ENCODE assay signal across 37 mouse cellular contexts in the genomic region with DNA sequence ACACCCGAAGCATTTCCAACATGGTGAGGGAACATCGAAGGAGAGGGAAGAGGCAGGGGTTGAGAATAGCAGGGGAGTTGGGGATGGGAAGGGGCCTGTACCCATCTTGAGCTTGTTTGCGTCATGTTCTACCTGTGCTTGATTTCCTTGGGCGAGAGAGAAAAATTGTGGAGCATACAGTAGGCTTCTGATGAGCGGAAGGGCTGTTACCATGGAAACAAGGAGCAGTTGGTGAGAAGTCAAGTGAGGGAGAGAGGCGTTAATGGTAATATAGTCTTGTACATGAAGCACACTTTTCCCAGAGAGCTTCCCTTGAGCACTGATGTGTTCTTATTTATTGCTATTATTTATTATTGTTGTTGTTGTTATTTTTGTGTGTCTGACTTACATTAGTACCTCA. TPM values are rescaled to one million over a fixed set of nuclear protein-coding genes. Genes with fewer than 3 reads are reported as not detected.
DNase-seq lines count a peak whose midpoint lies in the region; ATAC-seq and TF ChIP-seq lines count a peak whose summit lies in the region.
"Had no signal": no experiment of that assay in that cellular context is flagged by ENCODE, and none has a peak within 500 bp of the region (broad histone marks: within the 10 kb centered on the region; RNA-seq: fewer than 3 reads in every experiment).

No protein-coding gene starts in this region.

- peaks cover 83% of the 10 kb centered on the region for H3K36me3 ChIP-seq in forebrain, embryonic 13.5 days (ENCODE audit: poor library complexity, severe bottlenecking)
- peaks cover 88% of the 10 kb centered on the region for H3K36me3 ChIP-seq in forebrain, embryonic 10.5 days (replicated peaks)
- no peaks in the 10 kb centered on the region for H3K36me3 ChIP-seq in testis, adult 2 months (ENCODE audit: control insufficient read depth, insufficient read depth, low read length)
- H3K36me3 ChIP-seq: liver, embryonic 15.5 days had no signal

- no peak for TF ChIP-seq POLR2A in testis, adult 2 months (IDR thresholded peaks at IDR 0.05; ENCODE audit: control insufficient read depth, low read depth, low read length)

- no peak overlapping the region for H3K4me2 ChIP-seq in forebrain, embryonic 13.5 days
- H3K4me2 ChIP-seq: embryonic facial prominence, embryonic 13.5 days; heart, embryonic 15.5 days; limb, embryonic 12.5 days; liver, embryonic 15.5 days; lung, embryonic 14.5 days; neural tube, embryonic 15.5 days had no signal

- peaks cover 25% of the 10 kb centered on the region for H3K4me1 ChIP-seq in forebrain, embryonic 13.5 days
- H3K4me1 ChIP-seq in forebrain, embryonic 10.5 days: peaks cover 17% of the 10 kb centered on the region
- H3K4me1 ChIP-seq in testis, adult 2 months (ENCODE audit: control insufficient read depth, insufficient read depth, low read length): peaks cover 2% of the 10 kb centered on the region; the same call in 1 of the 2 replicates
- H3K4me1 ChIP-seq: heart, embryonic 10.5 days; heart, embryonic 15.5 days; limb, embryonic 12.5 days; liver, embryonic 15.5 days had no signal

- 86% methylated on average over 6 of the region's 6 CpGs for WGBS in forebrain, embryonic 13.5 days
- WGBS in forebrain, embryonic 10.5 days: 91% methylated on average over 6 of the region's 6 CpGs

- peak; percentile 54; the same call in 1 of the 2 replicates for ATAC-seq in forebrain, embryonic 13.5 days
- no peak for ATAC-seq in CD4-positive, CD25-positive, alpha-beta regulatory T cell, adult 4 months
- ATAC-seq: intestine, embryonic 16.5 days had no signal

- H3K27me3 ChIP-seq in forebrain, embryonic 13.5 days: no peaks in the 10 kb centered on the region
- H3K27me3 ChIP-seq in forebrain, embryonic 10.5 days (ENCODE audit: poor library complexity, severe bottlenecking): no peaks in the 10 kb centered on the region
- no peaks in the 10 kb centered on the region for H3K27me3 ChIP-seq in testis, adult 2 months (ENCODE audit: control insufficient read depth, insufficient read depth, low read length)
- H3K27me3 ChIP-seq: embryonic facial prominence, embryonic 13.5 days; heart, embryonic 15.5 days; limb, embryonic 12.5 days; neural tube, embryonic 15.5 days had no signal

- H3K27ac ChIP-seq in forebrain, embryonic 13.5 days: no peak overlapping the region
- H3K27ac ChIP-seq in forebrain, embryonic 10.5 days: no peak overlapping the region
- no peak overlapping the region for H3K27ac ChIP-seq in testis, adult 2 months (ENCODE audit: control insufficient read depth, insufficient read depth, low read depth, low read length)
- H3K27ac ChIP-seq: embryonic facial prominence, embryonic 13.5 days; heart, embryonic 10.5 days; heart, embryonic 15.5 days; kidney, postnatal 0 days; left cerebral cortex, adult 2 months; limb, embryonic 12.5 days; liver, embryonic 15.5 days; neural tube, embryonic 15.5 days; stomach, postnatal 0 days had no signal

- no peak for DNase-seq in forebrain, embryonic 10.5 days (ENCODE audit: extremely low spot score, low spot score)
- peak; percentile 47 for DNase-seq in layer of hippocampus, adult 9-11 months
- no peak for DNase-seq in layer of hippocampus, postnatal 14 days (ENCODE audit: low spot score in 2 of 2)
- DNase-seq in testis, postnatal 14 days (ENCODE audit: low spot score): no peak
- DNase-seq: adrenal gland, postnatal 10 days; cerebellum, adult 18-20 months; cerebellum, postnatal 10 days; gastrocnemius, postnatal 25 days; heart, adult 11 months; kidney, adult 8-10 months; kidney, postnatal 4 days; lung, embryonic 14.5 days; lung, postnatal 14 days; right cerebral cortex, postnatal 4 days had no signal

- no peak overlapping the region for H3K9ac ChIP-seq in forebrain, embryonic 13.5 days
- H3K9ac ChIP-seq: embryonic facial prominence, embryonic 13.5 days; heart, embryonic 15.5 days; limb, embryonic 12.5 days; liver, embryonic 15.5 days; lung, embryonic 14.5 days; neural tube, embryonic 15.5 days had no signal

- TF ChIP-seq CTCF in testis, adult 2 months (IDR thresholded peaks at IDR 0.05; ENCODE audit: control insufficient read depth, insufficient read depth, insufficient replicate concordance, low read depth, low read length): no peak

- no peaks in the 10 kb centered on the region for H3K9me3 ChIP-seq in forebrain, embryonic 13.5 days (replicated peaks)
- H3K9me3 ChIP-seq in forebrain, embryonic 10.5 days: no peaks in the 10 kb centered on the region
- H3K9me3 ChIP-seq: embryonic facial prominence, embryonic 13.5 days; G1E; heart, embryonic 10.5 days; heart, embryonic 15.5 days; limb, embryonic 12.5 days; liver, embryonic 15.5 days; neural tube, embryonic 15.5 days had no signal

- no peak overlapping the region for H3K4me3 ChIP-seq in forebrain, embryonic 13.5 days
- no peak overlapping the region for H3K4me3 ChIP-seq in forebrain, embryonic 10.5 days
- peak overlapping the region; percentile 80 for H3K4me3 ChIP-seq in testis, adult 2 months (ENCODE audit: control insufficient read depth, low read depth, low read length)
- H3K4me3 ChIP-seq: embryonic facial prominence, embryonic 13.5 days; heart, embryonic 10.5 days; heart, embryonic 15.5 days; left cerebral cortex, adult 2 months; limb, embryonic 12.5 days; liver, embryonic 15.5 days; neural tube, embryonic 15.5 days had no signal

RNA-seq across cellular contexts. Expression of a gene that starts 11.2 kb away (rescaled TPM):
- polyA plus RNA-seq in forebrain, embryonic 13.5 days (2015; fragmentation: Nextera tagmentation; extraction: Ambion mirVana): 30.1 and 35.2 TPM in 2 replicates
- polyA plus RNA-seq in forebrain, embryonic 10.5 days (2016; fragmentation: Nextera tagmentation; extraction: Ambion mirVana): 8.0 and 8.4 TPM in 2 replicates
- 100 to 1,000 TPM; 609 to 643 TPM for total RNA-seq in layer of hippocampus, postnatal 14 days (2021)
- polyA plus RNA-seq in testis, adult 2 months (2012; rRNA removed): 11.4 and 12.3 TPM in 2 replicates
- polyA plus RNA-seq in CD4-positive, CD25-positive, alpha-beta regulatory T cell, adult 4 months (2017; shearing (Covaris generic)): 1 to 10 TPM; 4.7 to 8.6 TPM

RNA-seq across cellular contexts. Expression of a gene that starts 31.3 kb away (rescaled TPM):
- polyA plus RNA-seq in forebrain, embryonic 13.5 days (2015; fragmentation: Nextera tagmentation; extraction: Ambion mirVana): 0.09 and 0.10 TPM in 2 replicates
- not detected in 2 replicates for polyA plus RNA-seq in forebrain, embryonic 10.5 days (2016; fragmentation: Nextera tagmentation; extraction: Ambion mirVana)
- total RNA-seq in layer of hippocampus, postnatal 14 days (2021): under 1 TPM in 1 of 2 experiments, not detected in 1; 0.12 TPM
- not detected in 2 replicates for polyA plus RNA-seq in testis, adult 2 months (2012; rRNA removed)
- polyA plus RNA-seq in CD4-positive, CD25-positive, alpha-beta regulatory T cell, adult 4 months (2017; shearing (Covaris generic)): under 1 TPM in 1 of 2 experiments, not detected in 1; 0.11 TPM
- total RNA-seq: adrenal gland, postnatal 10 days; common myeloid progenitor, adult 5-6 weeks; gastrocnemius, adult 18-20 months; gastrocnemius, postnatal 25 days; heart, postnatal 25 days; layer of hippocampus, postnatal 10 days; left cerebral cortex, postnatal 25 days; liver, adult 2 months had no signal
- polyA plus RNA-seq: C2C12; embryonic facial prominence, embryonic 13.5 days; G1E; heart, embryonic 10.5 days; heart, embryonic 15.5 days; hindbrain, embryonic 11.5 days; intestine, embryonic 16.5 days; kidney, postnatal 0 days; liver, adult 2 months; liver, embryonic 15.5 days; lung, embryonic 14.5 days; neural tube, embryonic 15.5 days; spleen, adult 2 months; stomach, postnatal 0 days had no signal

RNA-seq across cellular contexts. Expression of a gene that starts 33.8 kb away (rescaled TPM):
- polyA plus RNA-seq in forebrain, embryonic 13.5 days (2015; fragmentation: Nextera tagmentation; extraction: Ambion mirVana): 1.1 and 1.5 TPM in 2 replicates
- 0.16 and 0.30 TPM in 2 replicates for polyA plus RNA-seq in forebrain, embryonic 10.5 days (2016; fragmentation: Nextera tagmentation; extraction: Ambion mirVana)
- total RNA-seq in layer of hippocampus, postnatal 14 days (2021): 10 to 100 TPM; 56.9 to 66.4 TPM
- polyA plus RNA-seq in testis, adult 2 months (2012; rRNA removed): 0.05 TPM in 1 of 2 replicates, not detected in the other
- not detected for polyA plus RNA-seq in CD4-positive, CD25-positive, alpha-beta regulatory T cell, adult 4 months (2017; shearing (Covaris generic))
- total RNA-seq: adrenal gland, postnatal 10 days; common myeloid progenitor, adult 5-6 weeks; gastrocnemius, adult 18-20 months; gastrocnemius, postnatal 25 days; heart, postnatal 25 days; liver, adult 2 months had no signal
- polyA plus RNA-seq: G1E; heart, embryonic 15.5 days; intestine, embryonic 16.5 days; kidney, postnatal 0 days; limb, embryonic 12.5 days; liver, adult 2 months; liver, embryonic 15.5 days; spleen, adult 2 months had no signal

RNA-seq across cellular contexts. Expression of a gene that starts 41.1 kb away (rescaled TPM):
- not detected in 2 replicates for polyA plus RNA-seq in forebrain, embryonic 13.5 days (2015; fragmentation: Nextera tagmentation; extraction: Ambion mirVana)
- polyA plus RNA-seq in forebrain, embryonic 10.5 days (2016; fragmentation: Nextera tagmentation; extraction: Ambion mirVana): 0.15 TPM in 1 of 2 replicates, not detected in the other
- not detected for total RNA-seq in layer of hippocampus, postnatal 14 days (2021)
- 0.11 and 0.22 TPM in 2 replicates for polyA plus RNA-seq in testis, adult 2 months (2012; rRNA removed)
- not detected for polyA plus RNA-seq in CD4-positive, CD25-positive, alpha-beta regulatory T cell, adult 4 months (2017; shearing (Covaris generic))
- total RNA-seq: adrenal gland, postnatal 10 days; common myeloid progenitor, adult 5-6 weeks; gastrocnemius, adult 18-20 months; gastrocnemius, postnatal 25 days; heart, postnatal 25 days; layer of hippocampus, postnatal 10 days; left cerebral cortex, adult 2 months; left cerebral cortex, postnatal 25 days; liver, adult 2 months had no signal
- polyA plus RNA-seq: C2C12; embryonic facial prominence, embryonic 13.5 days; G1E; heart, embryonic 10.5 days; heart, embryonic 15.5 days; intestine, embryonic 16.5 days; kidney, postnatal 0 days; limb, embryonic 12.5 days; liver, adult 2 months; liver, embryonic 15.5 days; lung, embryonic 14.5 days; neural tube, embryonic 15.5 days; spleen, adult 2 months; stomach, postnatal 0 days had no signal

RNA-seq across cellular contexts. Expression of a gene that starts 56.0 kb away (rescaled TPM):
- 215 and 228 TPM in 2 replicates for polyA plus RNA-seq in forebrain, embryonic 13.5 days (2015; fragmentation: Nextera tagmentation; extraction: Ambion mirVana)
- polyA plus RNA-seq in forebrain, embryonic 10.5 days (2016; fragmentation: Nextera tagmentation; extraction: Ambion mirVana): 78.5 and 81.0 TPM in 2 replicates
- total RNA-seq in layer of hippocampus, postnatal 14 days (2021): 10 to 100 TPM; 33.4 to 34.3 TPM
- polyA plus RNA-seq in testis, adult 2 months (2012; rRNA removed): 16.0 and 16.5 TPM in 2 replicates
- polyA plus RNA-seq in CD4-positive, CD25-positive, alpha-beta regulatory T cell, adult 4 months (2017; shearing (Covaris generic)): not detected
- total RNA-seq: gastrocnemius, adult 18-20 months had no signal
- polyA plus RNA-seq: G1E had no signal
